Mouse (Mus musculus): Measurements from ENCODE around the gene Myt1l.

Myt1l gene

DNA sequence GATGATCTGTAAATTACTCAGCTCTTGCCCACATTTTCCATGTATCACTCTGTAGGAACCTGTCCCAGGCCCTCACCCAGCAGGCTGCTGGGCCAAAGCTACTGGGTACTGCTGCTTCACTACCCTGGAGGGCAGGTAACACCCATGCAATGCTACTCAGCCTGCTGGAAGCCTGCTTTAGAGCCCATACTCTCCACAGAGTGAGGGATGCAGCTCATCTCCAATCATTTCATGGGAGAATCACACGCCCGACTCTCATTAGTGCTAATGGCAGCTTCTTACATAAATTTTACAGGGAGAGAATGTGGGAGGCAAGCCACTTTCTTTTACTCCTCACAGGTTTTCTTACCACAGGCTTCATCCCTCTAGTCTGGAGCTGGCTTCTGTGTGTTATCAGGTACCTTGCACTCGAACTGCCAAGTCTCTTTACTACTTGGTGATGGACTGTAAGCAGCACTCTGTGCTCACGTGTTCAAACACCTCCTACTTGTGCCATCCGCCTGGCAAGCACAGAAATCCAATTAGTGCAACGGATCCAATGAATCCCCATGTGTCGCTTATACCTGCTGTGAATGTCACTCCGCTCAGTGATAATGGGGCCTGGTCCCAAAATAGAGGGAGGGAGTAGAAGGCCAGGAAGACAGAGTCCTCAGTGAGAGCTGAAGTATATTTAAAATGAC lies 212.3 kb downstream of the Myt1l start:
- no peak for DNase-seq

DNA sequence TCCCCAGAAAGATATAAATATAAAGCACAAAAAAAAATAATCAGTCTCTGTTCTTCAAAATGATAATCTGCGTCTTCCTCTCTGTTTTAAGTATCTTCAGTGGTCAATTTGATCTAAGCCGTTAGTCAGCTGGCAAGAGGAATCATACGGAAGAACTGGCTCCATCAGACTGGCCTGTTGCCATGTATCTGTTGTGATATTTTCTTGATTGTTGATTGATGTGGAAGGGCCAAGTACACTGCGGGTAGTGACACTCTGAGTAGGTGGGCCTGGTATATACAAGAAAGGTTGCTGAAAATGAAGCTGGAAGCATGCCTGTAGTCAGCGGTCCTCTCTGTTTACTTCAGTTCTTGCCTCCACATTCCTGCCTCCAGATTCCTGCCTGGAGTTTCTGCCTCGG lies 213.0 kb downstream of the Myt1l start:
- DNase-seq, result no peak

DNA sequence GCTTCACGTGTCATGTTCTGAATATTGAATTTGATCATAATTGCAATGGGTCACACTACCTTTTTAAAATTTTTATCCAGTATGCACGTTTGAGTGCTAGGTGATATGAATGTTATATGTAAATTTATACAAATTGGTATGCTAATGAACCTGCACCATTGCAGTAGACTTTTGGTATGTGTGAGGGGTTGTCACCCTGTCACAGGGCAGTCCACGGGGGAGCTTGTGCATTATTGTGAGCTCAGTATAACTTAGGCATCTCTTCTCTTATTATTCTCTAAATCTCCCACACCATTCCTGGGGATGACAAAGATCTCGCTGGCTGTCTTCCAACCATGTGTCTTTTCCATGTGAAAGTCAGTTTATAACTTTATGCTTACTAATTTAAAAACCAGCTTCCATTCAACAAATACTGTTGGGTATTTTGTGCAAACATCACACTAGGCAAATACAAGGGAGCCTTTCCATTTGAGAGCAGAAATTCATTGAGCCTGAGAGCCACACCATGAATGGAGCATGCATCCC lies 222.5 kb downstream of the Myt1l start:
- no peak for DNase-seq

DNA sequence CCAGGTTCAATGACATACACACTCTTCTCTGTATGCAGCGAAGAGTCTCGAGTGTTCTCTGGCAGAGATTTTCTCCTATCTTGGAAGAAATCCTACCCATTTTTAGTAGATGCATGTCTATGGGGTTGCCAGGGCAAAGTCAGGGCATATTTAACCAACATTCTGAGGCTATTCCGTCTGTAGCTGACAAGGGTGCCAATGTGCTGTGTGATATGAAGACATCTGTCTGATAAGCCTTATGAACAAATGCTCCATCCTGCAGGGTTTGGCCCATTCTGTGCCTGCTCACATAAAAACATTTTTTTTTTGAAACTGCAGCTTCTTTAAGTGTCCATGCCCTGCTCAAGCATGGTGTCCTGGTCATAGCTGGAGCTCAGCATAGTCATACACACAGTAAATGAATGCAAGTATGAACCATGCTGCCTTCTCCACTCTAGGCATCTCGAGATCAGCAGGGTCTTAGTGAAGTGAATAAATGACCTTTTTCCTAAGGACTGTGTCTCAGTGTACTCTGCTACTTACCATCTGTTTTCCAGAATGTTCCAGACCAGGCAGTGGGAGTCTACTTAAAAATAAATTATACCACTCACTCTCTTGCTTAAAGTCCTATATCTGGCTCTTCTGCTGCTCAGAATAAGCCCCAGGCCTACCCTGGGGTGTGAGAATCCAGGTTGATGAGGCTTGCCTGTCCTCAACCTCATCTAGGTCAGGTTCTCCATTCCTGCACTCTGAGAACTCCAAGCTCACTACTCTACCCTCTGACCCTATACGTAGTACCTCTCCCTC lies 227.1 kb downstream of the Myt1l start:
- no peak for DNase-seq

DNA sequence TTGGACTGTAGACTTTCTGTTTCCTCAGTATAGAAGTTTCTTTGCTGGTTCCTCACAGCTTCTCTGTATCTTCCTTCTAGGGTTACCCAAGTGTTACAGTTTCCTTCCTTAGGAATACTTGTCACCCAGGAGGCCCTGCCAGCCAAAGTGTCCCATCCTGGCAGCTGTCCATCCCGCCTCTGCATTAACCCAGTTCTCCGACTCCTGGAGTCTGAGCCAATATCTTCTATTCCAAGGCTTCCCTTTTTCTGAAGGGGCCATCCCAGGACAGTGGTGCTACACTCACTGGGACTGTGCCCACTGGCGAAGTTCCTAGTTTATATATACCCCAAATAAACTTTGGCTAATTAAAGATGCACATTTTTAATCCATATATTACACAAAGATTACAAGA lies 227.7 kb downstream of the Myt1l start:
- peak; percentile 45 for DNase-seq

DNA sequence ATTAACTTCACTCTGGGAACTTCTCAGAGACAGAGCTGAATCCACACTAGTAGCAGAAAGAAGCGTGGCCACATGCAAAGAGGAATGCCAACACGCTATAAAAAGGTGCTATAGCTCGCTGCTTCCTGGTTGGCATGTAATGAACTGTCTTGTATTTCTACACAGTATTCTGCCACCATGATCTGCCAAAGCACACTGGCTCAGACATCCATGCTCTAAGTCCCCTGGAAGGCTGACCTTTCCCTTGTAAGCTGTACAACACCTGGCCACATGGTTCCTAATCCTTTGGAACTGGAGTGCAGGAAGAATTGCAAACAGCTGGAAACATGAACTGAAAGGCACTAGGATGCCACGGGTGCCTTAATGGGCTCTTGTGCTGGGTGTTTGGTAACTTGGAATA lies 232.4 kb downstream of the Myt1l start:
- no peak for DNase-seq

DNA sequence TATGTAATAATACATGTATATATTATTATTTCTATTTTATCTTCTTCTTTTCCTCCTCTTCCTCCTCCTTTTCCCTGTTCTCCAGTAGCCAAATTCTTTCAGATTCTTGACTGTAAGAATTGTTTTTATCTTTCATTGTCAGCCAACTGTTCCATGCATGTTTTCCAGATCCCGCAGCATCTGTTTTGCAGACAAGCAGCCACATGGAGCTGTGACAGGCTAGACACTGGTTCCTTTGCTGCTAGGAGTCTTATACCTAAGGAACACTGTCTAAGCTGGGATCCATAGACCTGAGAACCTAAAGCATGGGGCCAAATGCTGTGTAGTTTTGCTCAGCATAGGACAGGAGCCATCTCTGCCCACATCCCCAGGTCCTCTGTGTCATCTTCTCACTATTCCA lies 238.0 kb downstream of the Myt1l start:
- no peak for DNase-seq

DNA sequence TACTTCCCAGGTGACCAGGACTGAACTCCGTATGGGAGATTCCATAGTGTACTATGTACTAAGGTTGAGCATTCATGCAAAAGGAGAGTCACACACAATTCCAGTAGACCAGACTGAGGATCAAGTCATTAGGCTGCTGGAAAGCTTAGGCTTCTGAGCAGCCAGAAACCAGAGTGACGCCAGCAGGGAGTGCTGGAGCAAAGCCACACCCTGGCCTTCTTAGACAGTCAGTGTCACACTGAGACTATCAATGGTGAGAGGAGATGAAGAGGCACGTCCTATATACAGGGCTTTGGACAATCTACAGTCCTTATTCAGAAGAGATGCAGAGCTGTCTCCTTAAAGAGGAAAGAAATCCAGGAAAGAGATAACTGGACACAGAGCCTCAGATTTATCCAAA lies 243.6 kb downstream of the Myt1l start:
- DNase-seq, result peak; percentile 6

DNA sequence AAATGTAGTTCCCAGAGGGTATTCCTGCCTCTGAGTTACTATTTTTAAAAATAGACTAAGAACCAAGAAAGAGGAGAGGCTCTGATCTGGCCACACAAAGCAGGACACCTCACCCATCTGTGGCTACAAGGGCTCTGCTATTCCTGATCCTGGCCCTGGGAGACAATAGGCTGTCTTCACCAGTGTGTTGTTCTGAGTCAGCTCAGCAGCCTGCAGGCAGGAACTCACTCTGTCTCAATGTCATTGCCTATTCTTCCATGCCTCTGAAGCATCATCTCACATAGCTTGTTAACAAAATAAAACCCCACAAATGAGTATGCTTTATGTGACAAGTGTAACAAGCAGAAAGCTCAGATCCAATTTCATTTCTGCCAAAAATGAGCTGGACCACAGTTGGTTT lies 244.2 kb downstream of the Myt1l start:
- DNase-seq, result no peak

DNA sequence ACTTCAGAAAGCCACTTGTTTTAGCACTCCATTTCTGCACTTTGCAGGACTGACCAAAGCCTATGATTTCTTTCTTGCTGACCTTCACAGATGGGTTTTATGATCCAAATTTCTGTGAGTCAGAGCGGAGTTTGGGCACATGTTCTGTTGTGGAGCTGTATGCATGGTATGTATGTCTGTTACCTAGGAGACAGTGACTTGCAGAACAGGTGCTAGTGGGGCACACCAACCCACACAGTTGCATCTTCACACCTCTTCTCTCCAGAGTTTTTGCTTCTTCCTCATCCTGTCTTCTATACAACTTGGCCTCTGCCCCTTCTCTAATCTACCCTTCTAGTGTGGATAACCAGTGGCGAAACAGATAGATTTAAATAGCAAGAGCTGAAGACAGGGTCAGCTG lies 250.7 kb downstream of the Myt1l start:
- no peak for DNase-seq

DNA sequence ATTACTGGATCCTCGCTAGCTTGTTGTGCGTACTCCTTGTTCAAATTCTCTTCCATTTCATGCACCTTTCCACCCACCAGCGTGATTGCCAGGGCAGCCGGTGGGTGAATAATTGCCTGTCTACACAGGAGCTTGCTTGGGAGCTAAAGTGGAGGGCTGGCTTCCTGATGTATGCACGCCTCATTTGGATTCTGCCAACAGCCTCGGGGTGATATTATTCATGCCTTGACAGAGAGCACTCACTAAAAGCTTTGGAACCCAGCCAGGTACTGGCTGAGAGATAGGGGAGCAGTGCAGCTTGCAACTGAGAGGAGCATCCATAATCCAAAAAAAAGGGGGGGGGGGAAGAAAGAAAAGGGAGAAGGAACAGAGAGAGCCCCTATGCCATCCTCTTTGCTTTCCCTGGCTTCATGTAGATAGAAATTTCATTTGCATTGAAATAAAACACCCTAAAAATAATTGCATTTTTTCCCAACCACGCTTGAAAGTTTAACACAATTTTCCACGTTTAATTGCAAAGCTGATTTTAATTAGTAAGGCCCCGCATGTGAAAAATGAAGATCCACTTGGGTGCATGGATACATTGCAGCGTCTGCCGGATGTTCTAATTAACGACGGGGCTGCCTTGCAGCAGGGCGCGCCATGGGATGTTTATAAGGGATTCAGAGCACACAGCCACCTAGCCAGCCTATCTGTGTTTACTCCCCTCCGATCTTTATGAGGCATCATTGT lies 261.3 kb downstream of the Myt1l start:
- DNase-seq, result no peak

DNA sequence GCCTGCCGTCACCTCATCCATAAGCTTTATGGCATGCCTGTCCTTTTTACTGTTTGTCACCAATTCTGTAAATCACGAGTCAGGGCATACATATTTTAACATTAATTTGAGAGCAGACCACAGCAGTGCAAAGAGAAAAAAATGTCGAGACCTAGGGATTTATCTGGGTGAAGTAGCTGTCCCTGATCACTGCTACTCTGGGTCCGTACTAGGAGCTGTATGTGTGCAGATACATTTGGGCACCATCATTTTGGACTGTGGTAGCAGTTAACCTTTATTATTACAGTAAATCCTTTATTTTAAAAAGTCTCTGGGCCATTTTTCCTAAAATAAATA lies 261.8 kb downstream of the Myt1l start:
- no peak for DNase-seq

DNA sequence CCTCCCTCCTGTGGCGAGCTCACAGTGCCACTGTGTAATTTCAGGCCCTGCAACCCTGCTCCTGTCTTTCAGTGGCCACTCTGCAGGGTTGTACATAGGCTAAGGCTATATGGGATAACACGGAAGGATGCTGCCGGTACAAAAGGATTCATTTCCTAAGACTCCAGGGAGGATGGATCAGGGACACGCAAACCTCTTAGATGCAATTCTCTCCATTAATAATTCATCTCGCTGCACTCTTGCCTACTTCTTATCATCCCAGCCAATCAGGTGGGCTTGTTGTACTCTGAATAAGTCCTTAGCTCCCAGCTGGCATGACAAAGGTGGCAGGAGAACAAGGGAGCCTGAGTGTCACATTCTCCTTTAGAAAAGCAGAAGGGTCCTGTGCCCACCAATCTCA lies 264.8 kb downstream of the Myt1l start:
- DNase-seq, result no peak

DNA sequence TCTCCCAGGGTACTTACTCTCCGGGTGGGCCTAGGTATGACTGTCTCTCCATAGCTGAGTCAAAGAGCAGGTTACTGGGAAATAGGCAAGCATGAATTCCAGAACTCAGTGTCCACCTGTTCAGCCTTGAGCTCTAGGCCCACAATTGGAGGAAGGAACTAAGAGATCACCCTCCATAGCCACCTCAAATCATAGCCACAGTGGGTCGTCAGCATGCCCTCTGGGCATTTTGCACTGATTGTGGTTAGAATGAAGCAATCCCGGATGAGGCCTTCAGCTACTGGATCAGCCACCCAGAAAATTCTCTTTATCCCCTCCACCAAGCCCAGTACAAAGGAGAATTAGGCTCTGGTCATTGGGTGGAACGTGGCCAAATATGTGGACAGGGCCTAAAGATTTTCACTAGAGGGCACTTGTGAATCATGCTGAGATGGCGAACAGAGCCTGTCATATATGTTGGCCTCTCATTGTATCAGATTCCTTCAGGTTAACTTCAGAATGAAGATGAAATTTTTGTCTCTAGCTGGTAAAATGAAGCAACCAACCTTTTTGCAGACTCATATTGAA lies 267.0 kb downstream of the Myt1l start:
- DNase-seq, result no peak

DNA sequence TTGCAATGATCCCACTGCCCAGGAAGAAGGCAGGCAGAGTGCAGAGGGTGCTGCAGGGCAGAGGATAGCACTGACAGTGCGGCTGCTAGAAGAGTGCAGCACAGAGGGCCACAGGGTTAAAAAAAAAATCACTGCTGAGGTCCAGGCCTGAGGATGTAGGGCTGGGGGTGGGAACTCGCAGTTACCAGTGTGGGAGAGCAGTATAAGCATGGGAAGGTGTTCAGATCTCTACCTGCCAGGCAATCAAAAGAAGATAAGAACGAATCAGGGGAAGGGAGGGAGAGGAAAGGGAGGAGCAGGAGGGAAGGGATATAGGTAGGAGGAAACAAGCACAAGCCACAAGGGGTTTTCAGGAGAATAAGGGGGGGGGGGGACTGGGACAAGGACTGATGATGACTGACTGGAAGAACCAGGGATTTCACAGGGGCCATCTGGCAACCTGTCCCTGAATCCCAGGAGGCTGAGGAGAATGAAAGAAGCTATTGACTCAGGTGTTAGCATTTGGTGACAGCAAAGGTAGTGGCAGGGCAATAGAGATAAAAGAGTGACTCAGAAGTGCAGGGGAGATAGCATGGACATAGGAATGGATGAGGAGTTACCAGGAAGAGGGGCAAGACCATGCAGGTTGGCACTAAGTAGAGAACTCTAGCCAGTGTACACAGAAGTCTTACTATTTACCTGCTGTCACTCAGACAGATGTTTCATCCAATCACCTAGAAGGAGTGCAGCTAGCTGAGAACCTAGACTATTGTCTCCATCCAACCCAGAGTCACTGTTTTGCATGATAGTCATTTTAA lies 270.6 kb downstream of the Myt1l start:
- DNase-seq, result no peak

DNA sequence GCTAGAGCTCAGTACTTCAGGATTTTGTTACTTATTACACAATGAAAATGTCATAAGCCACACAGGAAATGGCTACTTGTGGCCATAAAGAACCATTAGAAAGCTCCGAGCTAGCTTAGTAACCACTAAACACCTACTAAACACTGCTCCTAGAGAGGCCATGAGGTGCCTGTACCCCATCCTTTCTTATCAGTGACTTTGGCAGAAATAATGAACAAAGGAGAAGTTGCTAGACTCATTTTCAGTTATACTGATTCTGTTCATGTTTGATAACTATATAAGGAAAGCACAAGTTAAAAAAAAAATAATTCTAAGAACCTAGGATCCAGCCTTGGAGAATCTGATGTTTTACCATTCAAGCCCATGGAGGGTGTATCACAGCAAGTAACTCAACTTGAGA lies 278.2 kb downstream of the Myt1l start:
- no peak for DNase-seq

DNA sequence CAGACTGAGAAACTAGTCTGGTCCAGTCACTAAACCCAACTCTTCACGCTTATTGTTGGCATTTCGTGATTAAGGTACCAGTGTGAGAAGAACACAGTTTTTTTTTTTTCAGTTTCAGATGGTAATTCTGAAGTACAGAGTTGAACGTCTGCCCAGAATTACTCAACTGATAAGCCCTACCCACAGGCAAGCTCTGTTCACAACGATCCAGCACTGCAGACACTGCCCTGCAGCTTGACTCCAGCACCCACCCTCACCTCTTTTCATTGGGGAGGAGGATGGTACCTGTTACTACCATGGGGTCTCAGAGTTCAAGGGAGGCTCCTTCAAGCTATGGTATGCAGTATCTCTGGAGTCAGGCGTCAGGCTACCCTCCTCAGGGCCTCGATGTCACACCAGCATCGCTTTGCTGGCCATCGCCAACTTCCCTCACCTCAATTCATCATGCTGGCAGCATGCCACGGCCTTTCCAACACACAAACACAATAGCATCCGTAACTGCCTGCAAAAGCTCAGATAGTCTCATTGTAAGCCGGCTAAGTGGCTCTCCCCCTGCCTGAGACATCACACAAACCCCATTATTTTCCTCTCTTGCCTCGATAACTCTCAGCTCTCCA lies 281.5 kb downstream of the Myt1l start:
- DNase-seq, result no peak

DNA sequence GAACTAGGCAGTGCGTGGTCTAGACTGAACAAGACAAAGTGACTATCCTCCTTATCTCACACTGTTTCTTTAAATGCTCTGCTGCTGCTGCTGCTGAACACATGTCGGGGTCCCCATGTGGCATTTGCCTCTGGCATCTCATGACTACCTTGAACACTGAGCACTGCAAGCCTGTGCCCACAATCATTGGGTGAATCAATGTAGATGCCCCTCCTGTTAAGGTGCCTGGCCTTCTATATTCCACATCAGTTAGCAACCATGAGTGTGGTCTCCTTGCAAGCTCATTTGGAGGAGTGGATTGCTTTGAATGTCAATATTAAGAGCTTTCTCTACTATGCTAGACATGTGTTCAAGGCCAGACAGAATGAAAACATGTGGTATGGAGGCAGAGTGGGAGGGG lies 287.3 kb downstream of the Myt1l start:
- no peak for DNase-seq

DNA sequence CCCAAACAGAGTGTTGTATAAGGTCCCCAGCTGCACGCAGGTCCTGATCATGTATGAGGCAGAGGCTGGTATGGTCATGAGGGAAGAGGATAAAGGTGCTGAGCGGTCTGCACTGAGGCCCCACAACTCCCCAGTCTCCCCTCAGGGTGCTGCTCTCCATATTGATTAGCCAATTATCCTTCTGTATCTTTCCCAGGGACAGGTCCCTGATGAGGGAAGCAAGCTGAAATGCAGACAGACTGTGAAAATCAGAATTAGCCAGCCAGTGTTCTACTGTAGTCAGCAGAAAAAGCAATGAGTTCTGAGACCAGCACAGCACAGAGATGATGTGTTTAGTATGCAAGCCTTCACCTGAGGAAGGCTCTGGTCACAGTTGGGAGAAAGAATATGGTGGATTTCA lies 287.9 kb downstream of the Myt1l start:
- DNase-seq, result no peak

DNA sequence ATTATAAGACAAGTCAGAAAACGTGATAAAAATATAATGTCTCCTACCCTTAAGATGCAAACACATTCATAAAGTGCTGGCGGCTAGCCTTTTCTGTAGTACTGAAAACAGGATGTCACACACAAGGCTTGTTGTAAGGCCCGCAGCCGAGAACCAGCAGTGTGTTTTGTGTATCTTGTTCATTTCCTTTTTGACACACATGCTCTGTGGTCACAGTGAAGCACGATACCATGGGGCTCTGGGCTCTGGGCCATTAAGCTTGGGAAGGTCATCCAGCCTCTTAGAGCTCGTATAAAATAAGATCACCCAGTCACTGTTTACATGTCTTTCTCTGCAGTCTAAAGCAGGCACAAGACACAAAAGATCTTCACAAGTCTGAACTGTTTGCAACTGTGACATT lies 288.6 kb downstream of the Myt1l start:
- DNase-seq, result peak; percentile 30

DNA sequence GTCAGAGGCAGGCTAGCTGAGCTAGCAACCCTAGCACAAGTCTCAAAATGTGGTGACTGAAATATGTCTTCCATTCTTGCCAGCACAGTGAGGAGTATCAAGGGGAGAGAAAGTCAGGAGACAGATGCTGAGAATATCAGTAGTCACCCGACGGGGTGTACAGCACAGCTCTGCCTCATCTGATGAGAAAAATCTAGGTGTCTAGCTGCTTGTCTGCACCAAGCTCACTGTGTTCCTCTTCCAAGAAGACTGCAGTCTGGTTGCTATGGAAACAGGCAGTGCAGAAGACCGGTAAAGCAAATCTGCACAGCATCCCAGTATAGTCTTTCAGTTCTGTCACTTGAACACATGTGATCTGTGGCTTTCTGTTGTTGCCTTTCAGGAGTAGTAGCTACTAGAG lies 294.0 kb downstream of the Myt1l start:
- DNase-seq, result no peak

DNA sequence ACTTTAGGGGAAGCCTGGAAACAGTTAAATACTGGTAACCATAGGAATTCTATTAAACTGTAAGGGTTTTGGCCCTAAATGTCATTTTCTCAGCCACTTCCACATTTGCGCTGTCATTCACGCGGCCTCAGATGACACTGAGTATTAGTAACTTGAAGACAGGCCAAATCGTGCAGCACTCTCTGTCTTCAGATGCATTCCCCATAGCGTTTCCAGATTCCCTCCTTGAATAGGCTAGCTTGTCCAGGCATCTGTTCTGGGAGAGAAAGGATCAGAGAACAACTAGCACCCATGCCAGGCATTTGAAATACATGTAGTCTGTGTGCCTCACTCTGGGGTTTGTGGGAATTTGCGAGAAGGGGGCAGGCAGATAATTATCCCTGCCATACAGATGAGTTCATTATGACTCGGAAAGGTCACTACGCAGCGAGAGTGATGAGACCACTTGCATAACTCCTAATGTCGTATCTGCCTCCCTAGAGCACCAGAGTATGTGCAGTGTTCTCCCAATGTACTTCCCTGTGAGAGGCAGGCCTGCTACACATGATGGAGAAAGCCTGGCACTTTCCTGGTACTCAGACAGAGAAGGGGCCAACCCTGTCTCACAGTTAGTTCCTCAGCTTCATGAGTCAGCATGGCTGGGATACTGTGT lies 295.7 kb downstream of the Myt1l start:
- peak; percentile 41 for DNase-seq
